Mouse (Mus musculus): ENCODE results near the gene Eml3. TPM values are rescaled to one million over a fixed set of nuclear protein-coding genes. Genes with fewer than 3 reads are reported as not detected.
A peak's percentile ranks its signal among the peaks of the same experiment; 100 is the strongest.
"Not testable (repeated sequence)": the region's sequence is repeated elsewhere in the genome, so short reads cannot be mapped to it uniquely, and the experiment has no call there.

Eml3 gene
- polyA plus RNA-seq, 1 experiment: 14.7 TPM

- H3K4me2 ChIP-seq (ENCODE audit: low read depth); H3ac ChIP-seq (ENCODE audit: control insufficient read depth, insufficient read length); H3K27me3 ChIP-seq (ENCODE audit: control insufficient read depth, insufficient read depth, insufficient read length); H3K4me3 ChIP-seq: not testable (repeated sequence)
- TF ChIP-seq POLR2AphosphoS2 (IDR thresholded peaks at IDR 0.05; ENCODE audit: insufficient read length, low read depth): peak; percentile 26
- Histone ChIP-seq H3K79me2 (ENCODE audit: control insufficient read depth, insufficient read depth) (peaks cover 98% of the 10 kb centered on the region), H3K36me3 (ENCODE audit: control insufficient read depth, insufficient read depth) (peaks cover 85% of the 10 kb centered on the region)
These were observed 43.1 kb downstream of the Eml3 start for GRCm38 (mm10) chr19:8972491-8972890.

GRCm38 (mm10) chr19:8974638-8975037, 45.3 kb downstream of the Eml3 start:
- no peaks in the 10 kb centered on the region for H3K27me3 ChIP-seq (ENCODE audit: control insufficient read depth, insufficient read depth, insufficient read length)
- no peak overlapping the region for H3ac ChIP-seq (ENCODE audit: control insufficient read depth, insufficient read length)
- H3K36me3 ChIP-seq (ENCODE audit: control insufficient read depth, insufficient read depth): peaks cover 94% of the 10 kb centered on the region
- H3K4me2 ChIP-seq (ENCODE audit: low read depth): no peak overlapping the region
- peaks cover 92% of the 10 kb centered on the region for H3K79me2 ChIP-seq (ENCODE audit: control insufficient read depth, insufficient read depth)
- TF ChIP-seq MYOG (IDR thresholded peaks at IDR 0.05; ENCODE audit: control insufficient read depth in 1 of 3, insufficient read depth in 1 of 3, insufficient read length in 2 of 3, low read depth in 2 of 3): no peak
- no peak for TF ChIP-seq TCF3 (IDR thresholded peaks at IDR 0.05; ENCODE audit: insufficient read length, low read depth)
- TF ChIP-seq SRF (IDR thresholded peaks at IDR 0.05; ENCODE audit: control insufficient read depth, insufficient read length, low read depth): no peak
- TF ChIP-seq E2F4 (IDR thresholded peaks at IDR 0.05; ENCODE audit: insufficient read depth): no peak
- no peak for TF ChIP-seq MAX (IDR thresholded peaks at IDR 0.05; ENCODE audit: low read depth)
- no peak for TF ChIP-seq REST (IDR thresholded peaks at IDR 0.05; ENCODE audit: insufficient read depth, insufficient read length)
- H3K4me3 ChIP-seq: no peak overlapping the region

GRCm38 (mm10) chr19:8975491-8975890, 46.1 kb downstream of the Eml3 start:
- Histone ChIP-seq H3K79me2 (ENCODE audit: control insufficient read depth, insufficient read depth) (peaks cover 84% of the 10 kb centered on the region), H3ac (ENCODE audit: control insufficient read depth, insufficient read length) (no peak overlapping the region), H3K27me3 (ENCODE audit: control insufficient read depth, insufficient read depth, insufficient read length) (no peaks in the 10 kb centered on the region), H3K4me2 (ENCODE audit: low read depth) (no peak overlapping the region), H3K36me3 (ENCODE audit: control insufficient read depth, insufficient read depth) (peaks cover 86% of the 10 kb centered on the region), H3K4me3 (no peak overlapping the region)
- TF ChIP-seq SRF (IDR thresholded peaks at IDR 0.05; ENCODE audit: control insufficient read depth, insufficient read length, low read depth) (no peak), MYOD1 (IDR thresholded peaks at IDR 0.05; ENCODE audit: control insufficient read depth in 1 of 3, insufficient read length in 2 of 3, low read depth in 2 of 3) (no peak)

GRCm38 (mm10) chr19:8976535-8976934, 47.2 kb downstream of the Eml3 start:
- TF ChIP-seq MYOD1 (IDR thresholded peaks at IDR 0.05; ENCODE audit: control insufficient read depth in 1 of 3, insufficient read length in 2 of 3, low read depth in 2 of 3) (no peak), POLR2A (IDR thresholded peaks at IDR 0.05; ENCODE audit: insufficient read length, low read depth) (peak; percentile 14), E2F4 (IDR thresholded peaks at IDR 0.05; ENCODE audit: insufficient read depth) (no peak)
- no peak overlapping the region for H3K4me2 ChIP-seq (ENCODE audit: low read depth)
- no peak overlapping the region for H3K4me3 ChIP-seq
- no peak overlapping the region for H3ac ChIP-seq (ENCODE audit: control insufficient read depth, insufficient read length)
- H3K79me2 ChIP-seq (ENCODE audit: control insufficient read depth, insufficient read depth): peaks cover 74% of the 10 kb centered on the region
- H3K36me3 ChIP-seq (ENCODE audit: control insufficient read depth, insufficient read depth): peaks cover 76% of the 10 kb centered on the region
- no peaks in the 10 kb centered on the region for H3K27me3 ChIP-seq (ENCODE audit: control insufficient read depth, insufficient read depth, insufficient read length)

GRCm38 (mm10) chr19:8980771-8981170, 51.4 kb downstream of the Eml3 start:
- no peak overlapping the region for H3ac ChIP-seq (ENCODE audit: control insufficient read depth, insufficient read length)
- peaks cover 38% of the 10 kb centered on the region for H3K79me2 ChIP-seq (ENCODE audit: control insufficient read depth, insufficient read depth)
- TF ChIP-seq POLR2A (IDR thresholded peaks at IDR 0.05; ENCODE audit: insufficient read length, low read depth) (peak; percentile 44), POLR2AphosphoS2 (IDR thresholded peaks at IDR 0.05; ENCODE audit: insufficient read length, low read depth) (peak; percentile 74), CEBPB (IDR thresholded peaks at IDR 0.05; ENCODE audit: insufficient read depth, poor library complexity, severe bottlenecking) (no peak)
- H3K27me3 ChIP-seq (ENCODE audit: control insufficient read depth, insufficient read depth, insufficient read length): no peaks in the 10 kb centered on the region
- H3K4me2 ChIP-seq (ENCODE audit: low read depth): peak overlapping the region; percentile 72
- peaks cover 40% of the 10 kb centered on the region for H3K36me3 ChIP-seq (ENCODE audit: control insufficient read depth, insufficient read depth)
- no peak overlapping the region for H3K4me3 ChIP-seq

- TF ChIP-seq TCF12 (IDR thresholded peaks at IDR 0.05; ENCODE audit: insufficient read depth, poor library complexity, severe bottlenecking) (peak; percentile 77), TCF3 (IDR thresholded peaks at IDR 0.05; ENCODE audit: insufficient read length, low read depth) (peak; percentile 69), MYOG (IDR thresholded peaks at IDR 0.05; ENCODE audit: control insufficient read depth in 1 of 3, insufficient read depth in 1 of 3, insufficient read length in 2 of 3, low read depth in 2 of 3) (peak; percentile 50 to 85 (median 68)), POLR2AphosphoS2 (IDR thresholded peaks at IDR 0.05; ENCODE audit: insufficient read length, low read depth) (peak; percentile 7), MYOD1 (IDR thresholded peaks at IDR 0.05; ENCODE audit: control insufficient read depth in 1 of 3, insufficient read length in 2 of 3, low read depth in 2 of 3) (peak; percentile 94 to 98 (median 96)), REST (IDR thresholded peaks at IDR 0.05; ENCODE audit: insufficient read depth, insufficient read length) (no peak), POLR2A (IDR thresholded peaks at IDR 0.05; ENCODE audit: insufficient read length, low read depth) (no peak)
- H3ac ChIP-seq (ENCODE audit: control insufficient read depth, insufficient read length): no peak overlapping the region
- no peaks in the 10 kb centered on the region for H3K27me3 ChIP-seq (ENCODE audit: control insufficient read depth, insufficient read depth, insufficient read length)
- H3K36me3 ChIP-seq (ENCODE audit: control insufficient read depth, insufficient read depth): peaks cover 32% of the 10 kb centered on the region
- H3K79me2 ChIP-seq (ENCODE audit: control insufficient read depth, insufficient read depth): peaks cover 29% of the 10 kb centered on the region
- H3K4me3 ChIP-seq: no peak overlapping the region
- H3K4me2 ChIP-seq (ENCODE audit: low read depth): peak overlapping the region; percentile 72
These were observed 52.3 kb downstream of the Eml3 start for GRCm38 (mm10) chr19:8981450-8982168.
